Mouse (Mus musculus): Measurements from ENCODE around the gene Fbxo36.

The Fbxo36 gene

DNA sequence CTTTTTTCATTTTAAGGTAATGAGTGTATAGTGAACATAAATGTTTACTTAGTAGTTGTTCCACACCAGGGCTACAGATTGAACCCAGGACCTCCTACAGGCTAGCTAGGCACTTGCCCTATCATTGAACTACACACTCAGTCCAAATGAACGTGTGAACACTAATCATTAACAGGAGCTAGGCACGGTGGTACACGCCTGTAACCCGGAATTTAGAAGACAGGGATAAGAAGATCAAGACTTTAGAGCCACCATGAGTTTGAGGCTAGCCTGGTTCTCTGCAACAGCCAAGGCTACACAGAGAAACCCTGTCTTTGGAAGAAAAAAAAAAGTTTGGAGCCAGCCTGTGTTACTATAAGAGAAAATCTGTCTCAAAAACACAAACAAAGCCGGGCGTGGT is 20.0 kb downstream of the Fbxo36 start:
- DNase-seq: no peak

- DNase-seq: no peak
Observed at GRCm38 (mm10) chr1:84860360-84861254, 21.0 kb downstream of the Fbxo36 start.

DNA sequence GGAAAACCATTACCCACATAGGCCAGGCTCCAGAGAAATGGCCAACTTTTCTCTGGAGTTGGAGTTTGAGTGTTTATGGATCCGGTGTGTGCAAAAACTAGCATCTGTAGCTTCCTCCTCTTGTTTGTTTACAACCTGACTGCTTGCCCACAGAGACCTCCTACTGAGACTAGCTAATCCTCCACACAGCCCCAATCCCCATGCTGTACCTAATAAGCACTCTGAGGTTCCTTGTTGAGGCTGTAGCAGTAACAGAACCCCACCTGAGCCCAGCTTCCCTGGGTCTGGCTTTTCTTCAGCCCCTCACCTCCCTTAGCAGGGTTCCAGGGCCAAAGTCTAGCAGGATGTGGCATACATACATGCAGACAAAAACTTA is 21.6 kb downstream of the Fbxo36 start:
- no peak for DNase-seq

GRCm38 (mm10) chr1:84864645-84865044 is 25.0 kb downstream of the Fbxo36 start:
- DNase-seq: no peak

DNA sequence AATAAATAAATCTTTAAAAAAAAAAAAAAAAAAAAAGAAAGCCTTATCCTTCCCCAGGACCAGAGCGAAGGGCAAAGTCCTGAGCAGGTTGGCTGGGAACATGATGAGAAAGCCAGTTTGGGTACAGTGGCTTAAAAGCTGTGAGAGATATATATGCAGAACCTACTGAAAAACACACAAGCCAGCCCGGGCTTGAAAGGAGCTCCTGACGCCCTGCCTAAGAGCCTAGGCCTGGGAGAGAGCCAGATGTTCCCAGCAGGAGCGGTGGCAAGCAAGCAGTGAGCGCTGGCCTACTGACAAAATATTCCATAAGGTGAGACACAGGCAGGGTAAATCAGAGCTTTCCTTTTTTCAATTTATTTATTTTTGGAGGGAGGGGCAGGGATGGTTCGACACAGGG is 26.6 kb downstream of the Fbxo36 start:
- no peak for DNase-seq

DNA sequence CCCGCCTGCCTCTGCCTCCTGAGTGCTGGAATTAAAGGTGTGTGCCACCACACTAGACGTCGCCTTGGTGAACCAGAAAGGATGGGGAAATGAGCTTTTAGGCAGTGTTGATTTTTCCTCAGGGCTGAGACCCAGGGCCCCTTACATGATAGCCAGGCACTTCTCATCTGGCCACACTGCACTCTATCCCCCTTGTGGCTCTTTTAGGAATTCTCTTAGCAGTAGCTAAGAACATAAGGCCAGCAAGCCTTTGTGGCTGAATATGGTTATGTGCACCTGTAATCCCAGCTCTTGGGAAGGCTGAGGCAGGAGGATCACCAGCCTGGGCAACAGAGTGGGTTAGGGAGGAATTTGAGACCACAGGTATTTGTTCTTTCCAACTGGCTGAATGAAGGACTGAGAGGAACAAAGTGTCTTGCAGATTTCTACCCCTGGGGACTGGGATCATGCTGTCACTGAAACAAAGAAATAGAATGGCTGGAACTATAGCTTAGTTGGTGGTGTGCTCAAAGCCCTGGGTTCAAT is 27.1 kb downstream of the Fbxo36 start:
- DNase-seq: no peak

- no peak for DNase-seq
Observed at GRCm38 (mm10) chr1:84868311-84868710, 28.7 kb downstream of the Fbxo36 start.

GRCm38 (mm10) chr1:84868841-84869240 is 29.2 kb downstream of the Fbxo36 start:
- DNase-seq: no peak

DNA sequence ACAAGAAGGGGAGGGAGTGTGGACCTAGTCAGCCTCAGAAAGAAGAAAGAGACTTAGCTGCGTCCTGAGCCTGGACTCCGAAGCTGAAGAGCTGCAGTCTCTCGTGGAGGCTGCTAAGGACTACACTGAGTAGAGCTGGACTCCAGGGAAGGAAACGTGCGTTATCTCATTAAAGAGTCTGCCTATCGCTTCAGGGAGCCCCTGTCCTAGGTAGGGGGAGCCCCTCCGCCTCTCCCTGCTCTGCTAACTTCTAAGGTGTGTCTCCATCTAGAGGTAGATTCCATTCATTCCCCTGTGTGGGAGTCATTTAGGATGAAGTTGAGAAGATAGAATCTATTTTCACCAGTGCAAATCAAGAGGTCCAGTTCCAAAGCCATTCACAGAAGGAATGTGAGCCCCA is 29.9 kb downstream of the Fbxo36 start:
- DNase-seq: no peak

GRCm38 (mm10) chr1:84871131-84871530 is 31.5 kb downstream of the Fbxo36 start:
- DNase-seq: no peak

- no peak for DNase-seq
Observed at GRCm38 (mm10) chr1:84872105-84872504, 32.5 kb downstream of the Fbxo36 start.

DNA sequence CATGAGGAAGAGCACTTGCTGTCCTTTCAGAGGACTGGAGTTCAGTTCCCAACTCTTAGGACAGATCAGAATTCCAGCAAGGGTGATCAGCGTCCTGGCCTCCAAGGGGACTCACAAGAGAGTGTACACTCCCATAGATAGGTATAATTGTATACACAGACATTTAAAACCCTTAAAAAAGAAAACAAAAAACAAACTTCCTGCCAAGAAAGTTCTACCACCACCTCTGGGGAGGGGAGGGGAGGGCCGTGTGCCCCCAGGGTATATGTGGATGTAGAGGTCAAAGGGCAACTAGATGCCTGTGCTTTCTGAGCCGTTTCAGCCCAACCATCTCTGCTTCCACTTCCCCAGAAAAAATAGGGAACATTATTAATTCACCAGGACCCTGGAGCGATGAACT is 33.3 kb downstream of the Fbxo36 start:
- DNase-seq: no peak

DNA sequence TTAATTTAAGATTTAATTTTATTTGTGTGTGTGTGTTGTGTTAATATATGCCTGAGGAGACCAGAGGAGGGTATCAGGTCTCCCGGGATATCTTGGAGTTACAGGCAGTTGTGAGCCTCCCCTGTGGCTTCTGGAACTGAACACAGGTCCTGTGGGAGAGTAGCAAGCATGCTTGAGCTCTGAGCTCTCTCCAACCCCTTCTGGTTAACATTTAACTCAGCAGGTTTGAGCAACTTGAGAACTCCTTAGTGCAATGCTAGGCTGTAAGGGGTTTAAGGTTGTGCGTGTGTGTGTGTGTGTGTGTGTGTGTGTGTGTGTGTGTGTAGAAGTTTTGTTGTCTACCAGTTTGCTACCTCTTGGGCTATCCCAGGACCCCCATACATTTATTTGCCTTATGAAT is 37.9 kb downstream of the Fbxo36 start:
- no peak for DNase-seq

GRCm38 (mm10) chr1:84879571-84880120 is 40.0 kb downstream of the Fbxo36 start:
- DNase-seq: no peak

- DNase-seq: no peak
Observed at GRCm38 (mm10) chr1:84881248-84882065, 41.8 kb downstream of the Fbxo36 start.

DNA sequence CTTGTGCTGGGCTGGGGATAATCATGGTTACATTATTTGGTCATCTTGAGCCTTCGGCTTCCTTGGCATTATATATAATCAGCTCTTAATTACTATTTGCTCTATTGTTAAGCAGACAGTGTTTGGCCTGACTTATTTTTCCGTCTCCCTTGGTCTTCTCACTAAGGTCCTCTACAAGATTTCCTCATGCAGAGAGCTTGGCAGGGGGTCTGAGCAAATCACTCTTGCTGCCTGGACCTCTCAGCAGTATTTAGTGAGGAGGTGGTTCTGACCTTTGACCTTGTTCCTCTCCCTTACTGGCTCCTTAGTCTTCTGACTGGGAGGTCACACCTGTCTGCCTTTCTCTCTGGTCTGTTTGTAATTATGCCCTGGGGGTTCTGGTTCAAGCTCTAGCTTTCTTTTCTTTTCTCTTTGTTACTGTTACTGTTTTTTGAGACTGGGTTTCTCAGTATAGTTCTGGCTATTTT is 42.5 kb downstream of the Fbxo36 start:
- DNase-seq: no peak

- DNase-seq: no peak
Observed at GRCm38 (mm10) chr1:84882937-84883336, 43.3 kb downstream of the Fbxo36 start.

DNA sequence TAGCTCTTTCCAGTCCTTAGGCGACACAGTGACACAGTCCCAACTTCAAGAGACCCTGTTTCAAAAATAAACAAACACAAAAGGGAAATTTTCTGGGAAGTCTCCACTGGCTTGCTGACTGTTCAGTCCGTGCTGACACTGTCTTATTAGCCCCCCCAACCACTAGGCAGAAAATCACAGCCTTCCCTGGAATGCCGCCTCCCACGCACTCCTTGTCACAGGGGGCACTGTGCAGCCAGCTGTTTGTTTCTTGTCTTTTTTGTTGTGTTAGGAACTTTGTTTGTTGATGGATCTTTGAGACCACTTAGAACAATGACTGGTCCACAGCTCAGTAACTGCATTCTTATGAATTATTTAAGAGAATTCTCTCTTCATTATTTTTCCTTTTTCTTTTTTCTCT is 44.2 kb downstream of the Fbxo36 start:
- no peak for DNase-seq

DNA sequence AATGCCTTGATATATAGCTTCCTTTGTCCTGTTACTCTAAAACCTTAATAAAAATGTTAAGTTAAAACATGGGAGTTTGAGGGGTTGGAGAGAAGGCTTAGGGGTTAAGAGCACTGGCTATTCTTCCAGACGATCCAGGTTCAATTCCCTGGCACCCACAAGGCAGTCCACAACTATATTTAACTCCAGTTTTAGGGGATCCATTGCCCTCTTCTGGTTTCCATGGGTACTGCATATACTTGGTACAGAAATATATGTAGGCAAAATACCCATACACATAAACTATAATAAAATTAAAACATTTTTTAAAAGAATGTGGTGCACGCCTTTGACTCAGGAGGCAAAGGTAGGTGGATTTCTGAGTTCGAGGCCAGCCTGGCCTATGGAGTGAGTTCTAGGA is 45.5 kb downstream of the Fbxo36 start:
- DNase-seq: no peak

DNA sequence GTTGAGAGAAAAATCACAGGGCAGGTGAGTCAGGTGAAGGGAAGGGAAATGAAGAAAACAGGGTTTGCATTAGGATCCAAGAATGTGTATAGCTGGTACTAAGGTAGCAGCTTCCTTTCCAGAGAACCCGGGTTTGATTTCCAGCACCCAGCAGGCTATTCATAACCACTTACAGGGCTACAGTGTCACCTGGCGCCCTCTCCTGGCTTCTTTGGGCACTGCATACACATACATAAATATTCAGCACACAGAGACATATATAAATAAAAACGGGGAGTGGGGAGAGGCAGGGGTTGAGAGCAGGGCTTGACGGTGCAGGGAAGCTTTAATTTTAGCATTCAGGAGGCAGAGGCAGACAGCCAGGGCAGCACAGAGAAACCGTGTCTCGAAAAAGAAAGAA is 46.3 kb downstream of the Fbxo36 start:
- no peak for DNase-seq

DNA sequence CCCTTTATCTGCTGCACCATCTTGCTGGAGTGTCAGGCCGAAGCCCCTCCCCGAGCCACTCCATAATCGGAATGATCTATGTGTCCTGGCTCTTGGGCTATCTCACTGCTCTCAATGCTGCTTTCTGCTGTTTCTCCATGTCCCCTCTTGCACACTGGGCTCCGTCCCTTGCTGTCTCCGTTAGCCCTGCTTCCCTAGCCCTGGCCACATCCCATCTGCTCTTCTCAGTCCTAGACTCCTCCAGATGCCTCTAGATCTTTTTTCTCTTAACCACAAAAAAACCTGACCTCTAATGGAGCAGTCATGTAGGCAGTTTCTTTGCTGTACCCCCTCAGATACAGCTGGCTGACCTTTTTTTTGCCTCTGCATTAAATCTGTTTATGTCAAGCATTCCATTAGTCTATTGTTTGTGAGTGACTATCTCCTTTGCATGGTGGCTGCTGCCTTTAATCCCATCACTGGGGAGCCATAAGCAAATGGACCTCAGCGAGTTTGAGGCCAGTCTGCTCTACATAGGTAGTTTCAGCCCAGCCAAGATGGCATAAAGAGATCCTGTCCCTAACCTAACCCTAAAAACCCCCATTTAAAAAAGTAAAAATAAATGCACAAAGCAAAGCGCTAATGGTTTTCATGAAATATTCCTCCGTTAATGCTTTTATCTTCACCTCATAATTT is 49.8 kb downstream of the Fbxo36 start:
- no peak for DNase-seq

DNA sequence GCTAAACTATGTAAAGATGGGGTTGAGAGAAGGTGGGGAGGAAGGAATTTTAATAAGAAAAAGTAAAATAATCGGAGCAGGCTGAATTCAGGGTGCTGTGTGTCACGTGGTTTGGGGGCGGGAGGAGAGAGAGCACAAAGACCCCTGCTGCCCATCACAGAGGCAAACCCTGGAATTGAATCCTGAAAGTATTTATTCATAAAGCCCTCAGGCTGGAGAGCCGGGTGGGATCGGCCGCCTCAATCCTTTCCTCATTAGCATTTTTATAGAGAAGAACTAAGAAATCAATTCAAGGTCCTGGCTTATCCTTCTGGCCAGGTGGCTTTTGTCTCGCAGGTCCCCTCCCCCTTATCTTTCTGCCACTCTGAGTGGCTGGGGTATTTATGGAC is 50.4 kb downstream of the Fbxo36 start:
- DNase-seq: no peak

DNA sequence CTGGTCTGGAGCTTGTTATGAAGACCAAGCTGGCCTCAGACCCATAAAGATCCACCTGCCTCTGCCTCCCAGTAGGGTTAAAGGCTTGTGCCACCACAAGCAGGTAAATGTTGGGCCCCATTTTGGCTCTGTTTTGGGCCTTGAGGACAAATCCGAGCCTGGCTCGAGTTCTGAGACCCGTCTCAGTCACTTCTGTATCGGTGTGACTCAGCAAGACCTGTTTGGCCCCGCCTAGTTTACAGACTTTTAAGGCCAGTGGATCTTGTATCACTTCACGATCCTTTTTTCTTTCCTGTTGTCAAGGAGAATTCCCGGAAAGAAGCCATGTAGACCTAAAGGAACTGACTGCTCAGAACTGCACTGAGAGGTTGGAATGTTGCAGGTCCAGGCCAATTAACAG is 50.9 kb downstream of the Fbxo36 start:
- DNase-seq: no peak
